Mouse (Mus musculus) stomach, postnatal 0 days (tissue): ENCODE data around the gene Xrcc1. TPM values are rescaled to one million over a fixed set of nuclear protein-coding genes. Genes with fewer than 3 reads are reported as not detected.

ENCODE experiments used
- ATAC-seq: fragments of 200-750 bp; cut with Nextera tagmentation; 2 replicates; pipeline ENCODE4 v1.8.0; 2017; ENCODE audit not compliant: low FRiP score, low TSS enrichment
- DNase-seq: peaks from one replicate; pipeline ENCODE4 v3.0.0-alpha.2; 2016; ENCODE audit warnings: low spot score
- H3K27ac ChIP-seq: fragments of 300-500 bp; sonication (generic); replicated peaks from 2 replicates; pipeline ENCODE4 v1.5.1; 2014; ENCODE audit warnings: mild to moderate bottlenecking, control low read depth
- H3K27me3 ChIP-seq: fragments of 300-500 bp; sonication (generic); 2 replicates; pipeline ENCODE4 v1.6.1; 2014; ENCODE audit warnings: low read length; ENCODE audit not compliant: control insufficient read depth, insufficient read depth
- H3K36me3 ChIP-seq: fragments of 300-500 bp; sonication (generic); 2 replicates; pipeline ENCODE4 v1.6.1; 2014; ENCODE audit warnings: low read length, mixed read lengths; ENCODE audit not compliant: control insufficient read depth, insufficient read depth
- H3K4me1 ChIP-seq: fragments of 300-500 bp; sonication (generic); replicated peaks from 2 replicates; pipeline ENCODE4 v1.6.1; 2014; ENCODE audit warnings: antibody characterized with exemption; ENCODE audit not compliant: control insufficient read depth, insufficient read depth
- H3K4me2 ChIP-seq: fragments of 300-500 bp; sonication (generic); replicated peaks from 2 replicates; pipeline ENCODE4 v1.6.1; 2014; ENCODE audit warnings: low read depth, mild to moderate bottlenecking, control low read depth, moderate library complexity
- H3K4me3 ChIP-seq: fragments of 300-500 bp; sonication (generic); 2 replicates; pipeline ENCODE4 v1.5.1; 2014; ENCODE audit warnings: low read depth, low read length, control low read depth
- H3K9ac ChIP-seq: fragments of 300-500 bp; sonication (generic); 2 replicates; pipeline ENCODE4 v1.6.1; 2014; ENCODE audit warnings: mild to moderate bottlenecking, low read length, control low read depth, mixed read lengths
- H3K9me3 ChIP-seq: fragments of 300-500 bp; sonication (generic); 2 replicates; pipeline ENCODE4 v1.6.1; 2016; ENCODE audit warnings: low read length; ENCODE audit not compliant: control insufficient read depth
- CTCF ChIP-seq: IDR thresholded peaks from 2 replicates; pipeline ENCODE4 v1.5.1; 2016; ENCODE audit warnings: antibody characterized with exemption, low read depth, mild to moderate bottlenecking, moderate library complexity
- EP300 ChIP-seq: optimal IDR thresholded peaks from 2 replicates; pipeline ENCODE3; 2016; ENCODE audit warnings: antibody characterized with exemption
- WGBS: fragments of 180-500 bp; shearing (Covaris S2); extraction: QIAGEN DNeasy Blood & Tissue Kit; methylation state at CpG from one replicate; pipeline ENCODE4 v1.1.7; 2014; 5-methylcytosine and 5-hydroxymethylcytosine counted together
- polyA plus RNA-seq: library from polyadenylated mRNA; unstranded; fragments of >200 nt; fragmentation: Nextera tagmentation; extraction: Ambion mirVana; gene quantifications from 2 replicates; pipeline ENCODE4 v1.2.1, GENCODE M21; 2015

Xrcc1 gene
- polyA plus RNA-seq: 27.4 and 31.4 TPM in 2 replicates

- Histone ChIP-seq H3K36me3 (no peaks in the 10 kb centered on the region), H3K4me3 (peak within 1 kb of the TSS; percentile 60), H3K4me1 (peaks cover 3% of the 10 kb centered on the region; the same call in 1 of the 2 replicates), H3K27me3 (no peaks in the 10 kb centered on the region), H3K9ac (peak within 1 kb of the TSS; percentile 75), H3K4me2 (peak within 1 kb of the TSS; percentile 63), H3K9me3 (no peaks in the 10 kb centered on the region), H3K27ac (peak within 1 kb of the TSS; percentile 90)
- no peak for TF ChIP-seq CTCF
- TF ChIP-seq EP300: no peak
- DNase-seq (peak; percentile 35), ATAC-seq (0 out of 2 replicates have a peak, but pooled peaks have one; percentile 11)
- 28% methylated on average over 13 of the region's 13 CpGs for WGBS
Measured at GRCm38 (mm10) chr7:24546068-24546614, at the start of gene Xrcc1, which contains the start of gene Pinlyp. Xrcc1 (plus strand) TSS chr7:24546289. Pinlyp (minus strand) TSS chr7:24546118.

GRCm38 (mm10) chr7:24499856-24500577 is 46.1 kb upstream of the Xrcc1 start:
- Histone ChIP-seq H3K9me3 (no peaks in the 10 kb centered on the region), H3K27me3 (no peaks in the 10 kb centered on the region), H3K4me1 (no peaks in the 10 kb centered on the region; the same call in 1 of the 2 replicates), H3K36me3 (no peaks in the 10 kb centered on the region), H3K27ac (no peak overlapping the region), H3K4me3 (peak overlapping the region; percentile 20; the same call in 1 of the 2 replicates), H3K9ac (no peak overlapping the region), H3K4me2 (peak overlapping the region; percentile 45)
- peak; percentile 46 for DNase-seq
- TF ChIP-seq EP300: no peak
- TF ChIP-seq CTCF: no peak
- ATAC-seq: 0 out of 2 replicates have a peak, but pooled peaks have one; percentile 27
- WGBS: 8% methylated on average over 43 of the region's 43 CpGs

- 35% methylated on average over 7 of the region's 7 CpGs for WGBS
- H3K4me3 ChIP-seq: no peak overlapping the region
- H3K4me2 ChIP-seq: no peak overlapping the region
- H3K9ac ChIP-seq: no peak overlapping the region
- no peaks in the 10 kb centered on the region for H3K36me3 ChIP-seq
- H3K27ac ChIP-seq: no peak overlapping the region
- H3K9me3 ChIP-seq: no peaks in the 10 kb centered on the region
- no peak for ATAC-seq
- H3K4me1 ChIP-seq: no peaks in the 10 kb centered on the region; the same call in 1 of the 2 replicates
- H3K27me3 ChIP-seq: no peaks in the 10 kb centered on the region
- TF ChIP-seq EP300: no peak
- TF ChIP-seq CTCF: peak; percentile 62
- DNase-seq: peak; percentile 50
Measured at GRCm38 (mm10) chr7:24500929-24501328, 45.2 kb upstream of the Xrcc1 start.

- Histone ChIP-seq H3K36me3 (no peaks in the 10 kb centered on the region), H3K27ac (no peak overlapping the region), H3K4me2 (no peak overlapping the region), H3K4me1 (no peaks in the 10 kb centered on the region; the same call in 1 of the 2 replicates), H3K9me3 (no peaks in the 10 kb centered on the region), H3K27me3 (no peaks in the 10 kb centered on the region), H3K4me3 (no peak overlapping the region), H3K9ac (no peak overlapping the region)
- ATAC-seq (no peak), DNase-seq (peak; percentile 47)
- TF ChIP-seq CTCF (peak; percentile 63), EP300 (no peak)
- WGBS: 49% methylated on average over 21 of the region's 21 CpGs
Measured at GRCm38 (mm10) chr7:24501492-24501891, 44.6 kb upstream of the Xrcc1 start.

GRCm38 (mm10) chr7:24504004-24504403 is 42.1 kb upstream of the Xrcc1 start:
- Histone ChIP-seq H3K4me2 (no peak overlapping the region), H3K36me3 (no peaks in the 10 kb centered on the region), H3K4me3 (no peak overlapping the region), H3K9me3 (no peaks in the 10 kb centered on the region), H3K27ac (no peak overlapping the region), H3K9ac (no peak overlapping the region), H3K4me1 (no peaks in the 10 kb centered on the region; the same call in 1 of the 2 replicates), H3K27me3 (no peaks in the 10 kb centered on the region)
- TF ChIP-seq CTCF (no peak), EP300 (no peak)
- 16% methylated on average over 8 of the region's 10 CpGs for WGBS
- ATAC-seq (no peak), DNase-seq (no peak)

GRCm38 (mm10) chr7:24504868-24505267 is 41.2 kb upstream of the Xrcc1 start:
- WGBS: 36% methylated on average over 4 of the region's 4 CpGs
- H3K36me3 ChIP-seq: no peaks in the 10 kb centered on the region
- no peak for TF ChIP-seq CTCF
- no peak for TF ChIP-seq EP300
- no peaks in the 10 kb centered on the region for H3K9me3 ChIP-seq
- H3K4me2 ChIP-seq: no peak overlapping the region
- no peaks in the 10 kb centered on the region for H3K27me3 ChIP-seq
- no peak overlapping the region for H3K27ac ChIP-seq
- ATAC-seq: no peak
- no peak overlapping the region for H3K9ac ChIP-seq
- no peak for DNase-seq
- no peaks in the 10 kb centered on the region for H3K4me1 ChIP-seq
- no peak overlapping the region for H3K4me3 ChIP-seq
